Mouse (Mus musculus): ENCODE measurements around the gene Camk2d. TPM values are rescaled to one million over a fixed set of nuclear protein-coding genes. Genes with fewer than 3 reads are reported as not detected.

Gene Camk2d
- total RNA-seq, 1 experiment from 2014 or later, result 170 TPM

- ATAC-seq (replicated peaks; ENCODE audit: insufficient number of reproducible peaks, low FRiP score, low TSS enrichment, poor library complexity, severe bottlenecking), result no peak
Observed at GRCm38 (mm10) chr3:126723021-126723449, 126.9 kb downstream of the Camk2d start.

GRCm38 (mm10) chr3:126723458-126723857 lies 127.4 kb downstream of the Camk2d start:
- ATAC-seq (replicated peaks; ENCODE audit: insufficient number of reproducible peaks, low FRiP score, low TSS enrichment, poor library complexity, severe bottlenecking), result no peak

- no peak for ATAC-seq (replicated peaks; ENCODE audit: insufficient number of reproducible peaks, low FRiP score, low TSS enrichment, poor library complexity, severe bottlenecking)
Observed at GRCm38 (mm10) chr3:126725647-126726046, 129.5 kb downstream of the Camk2d start.

- ATAC-seq (replicated peaks; ENCODE audit: insufficient number of reproducible peaks, low FRiP score, low TSS enrichment, poor library complexity, severe bottlenecking), result no peak
Observed at GRCm38 (mm10) chr3:126727387-126727786, 131.3 kb downstream of the Camk2d start.

GRCm38 (mm10) chr3:126730411-126730810 lies 134.3 kb downstream of the Camk2d start:
- ATAC-seq (replicated peaks; ENCODE audit: insufficient number of reproducible peaks, low FRiP score, low TSS enrichment, poor library complexity, severe bottlenecking), result no peak

- no peak for ATAC-seq (replicated peaks; ENCODE audit: insufficient number of reproducible peaks, low FRiP score, low TSS enrichment, poor library complexity, severe bottlenecking)
Observed at GRCm38 (mm10) chr3:126732323-126732722, 136.2 kb downstream of the Camk2d start.

GRCm38 (mm10) chr3:126734533-126734932 lies 138.4 kb downstream of the Camk2d start:
- no peak for ATAC-seq (replicated peaks; ENCODE audit: insufficient number of reproducible peaks, low FRiP score, low TSS enrichment, poor library complexity, severe bottlenecking)

GRCm38 (mm10) chr3:126735211-126735610 lies 139.1 kb downstream of the Camk2d start:
- ATAC-seq (replicated peaks; ENCODE audit: insufficient number of reproducible peaks, low FRiP score, low TSS enrichment, poor library complexity, severe bottlenecking), result no peak

GRCm38 (mm10) chr3:126737128-126737527 lies 141.0 kb downstream of the Camk2d start:
- no peak for ATAC-seq (replicated peaks; ENCODE audit: insufficient number of reproducible peaks, low FRiP score, low TSS enrichment, poor library complexity, severe bottlenecking)

- no peak for ATAC-seq (replicated peaks; ENCODE audit: insufficient number of reproducible peaks, low FRiP score, low TSS enrichment, poor library complexity, severe bottlenecking)
Observed at GRCm38 (mm10) chr3:126740146-126740545, 144.0 kb downstream of the Camk2d start.

GRCm38 (mm10) chr3:126744432-126745133 lies 148.5 kb downstream of the Camk2d start:
- no peak for ATAC-seq (replicated peaks; ENCODE audit: insufficient number of reproducible peaks, low FRiP score, low TSS enrichment, poor library complexity, severe bottlenecking)

- no peak for ATAC-seq (replicated peaks; ENCODE audit: insufficient number of reproducible peaks, low FRiP score, low TSS enrichment, poor library complexity, severe bottlenecking)
Observed at GRCm38 (mm10) chr3:126746148-126746803, 150.2 kb downstream of the Camk2d start.

- no peak for ATAC-seq (replicated peaks; ENCODE audit: insufficient number of reproducible peaks, low FRiP score, low TSS enrichment, poor library complexity, severe bottlenecking)
Observed at GRCm38 (mm10) chr3:126747628-126748027, 151.5 kb downstream of the Camk2d start.

GRCm38 (mm10) chr3:126751377-126752098 lies 155.4 kb downstream of the Camk2d start:
- ATAC-seq (replicated peaks; ENCODE audit: insufficient number of reproducible peaks, low FRiP score, low TSS enrichment, poor library complexity, severe bottlenecking), result peak; percentile 42; the same call in 1 of the 2 replicates

- no peak for ATAC-seq (replicated peaks; ENCODE audit: insufficient number of reproducible peaks, low FRiP score, low TSS enrichment, poor library complexity, severe bottlenecking)
Observed at GRCm38 (mm10) chr3:126752978-126753377, 156.9 kb downstream of the Camk2d start.

GRCm38 (mm10) chr3:126758398-126758797 lies 162.3 kb downstream of the Camk2d start:
- ATAC-seq (replicated peaks; ENCODE audit: insufficient number of reproducible peaks, low FRiP score, low TSS enrichment, poor library complexity, severe bottlenecking), result no peak

- no peak for ATAC-seq (replicated peaks; ENCODE audit: insufficient number of reproducible peaks, low FRiP score, low TSS enrichment, poor library complexity, severe bottlenecking)
Observed at GRCm38 (mm10) chr3:126760608-126761007, 164.5 kb downstream of the Camk2d start.

GRCm38 (mm10) chr3:126764745-126765144 lies 168.6 kb downstream of the Camk2d start:
- ATAC-seq (replicated peaks; ENCODE audit: insufficient number of reproducible peaks, low FRiP score, low TSS enrichment, poor library complexity, severe bottlenecking), result no peak

GRCm38 (mm10) chr3:126770056-126770455 lies 174.0 kb downstream of the Camk2d start:
- ATAC-seq (replicated peaks; ENCODE audit: insufficient number of reproducible peaks, low FRiP score, low TSS enrichment, poor library complexity, severe bottlenecking), result 0 out of 2 replicates have a peak, but pooled peaks have one; percentile 11

Data from monocyte, adult 5-6 weeks (primary cell).